Mouse (Mus musculus) B cell, adult (primary cell): ENCODE measurements around the gene Sod2. TPM values are rescaled to one million over a fixed set of nuclear protein-coding genes. Genes with fewer than 3 reads are reported as not detected.

Experiments used
- total RNA-seq: library from RNA; stranded (reverse); gene quantifications from 4 replicates; pipeline ENCODE4 v1.2.4, GENCODE M21; 2023; ENCODE audit not compliant: inconsistent age

The Sod2 gene
- 79.9 to 96.6 TPM (median 88.0 TPM) in 4 replicates for total RNA-seq

GRCm38 (mm10) chr17:13006546-13006945, at the start of gene Sod2:
Gene Sod2, plus strand, starts transcription at chr17:13006846.

GRCm38 (mm10) chr17:12960331-12960873, 46.2 kb upstream of the Sod2 start, which contains the start of gene Acat2:
Gene Acat2, minus strand, starts transcription at chr17:12960747.

GRCm38 (mm10) chr17:12994069-12994468, 12.6 kb upstream of the Sod2 start, which contains the start of gene Wtap:
Gene Wtap, minus strand, starts transcription at chr17:12994169.

GRCm38 (mm10) chr17:13052124-13052813, 45.6 kb downstream of the Sod2 start, which contains the start of gene Gpr31b:
Gene Gpr31b, minus strand, starts transcription at chr17:13052296.

GRCm38 (mm10) chr17:13060804-13061203, 54.2 kb downstream of the Sod2 start, which contains the start of gene Tcp10b:
Gene Tcp10b, plus strand, starts transcription at chr17:13061104.

Other genes with a start within 250 kb of the Sod2 start
- gene Igf2r, start 237.2 kb upstream of the Sod2 start, total RNA-seq, result 11.0 to 11.7 TPM (median 11.1 TPM) in 4 replicates
- not detected in 4 replicates for gene Mas1, start 138.7 kb upstream of the Sod2 start, total RNA-seq
- gene Mrgprh, start 130.8 kb upstream of the Sod2 start, total RNA-seq, result not detected in 4 replicates
- 0.66 to 5.4 TPM (median 1.2 TPM) in 4 replicates for gene Pnldc1, start 96.6 kb upstream of the Sod2 start, total RNA-seq
- 233 to 257 TPM (median 233 TPM) in 4 replicates for gene Tcp1, start 91.1 kb upstream of the Sod2 start, total RNA-seq
- 31.6 to 45.1 TPM (median 34.5 TPM) in 4 replicates for gene Mrpl18, start 90.5 kb upstream of the Sod2 start, total RNA-seq
- gene Acat3, start 66.2 kb upstream of the Sod2 start, total RNA-seq, result 1.1 TPM in 1 of 4 replicates, not detected in the others
- gene Acat2, start 46.1 kb upstream of the Sod2 start, total RNA-seq, result 14.8 to 18.7 TPM (median 16.9 TPM) in 4 replicates
- gene Wtap, start 12.7 kb upstream of the Sod2 start, total RNA-seq, result 98.5 to 107 TPM (median 104 TPM) in 4 replicates
- gene Gpr31b, start 45.5 kb downstream of the Sod2 start, total RNA-seq, result 0.70 TPM in 1 of 4 replicates, not detected in the others
- not detected in 4 replicates for gene Tcp10b, start 54.3 kb downstream of the Sod2 start, total RNA-seq
- 0.24 to 0.99 TPM (median 0.48 TPM) in 3 of 4 replicates, not detected in the other for gene Unc93a, start 125.0 kb downstream of the Sod2 start, total RNA-seq
- gene Smok2a, start 214.3 kb downstream of the Sod2 start, total RNA-seq, result not detected in 4 replicates
- not detected in 4 replicates for gene Smok2b, start 223.4 kb downstream of the Sod2 start, total RNA-seq